Mouse (Mus musculus): ENCODE measurements at regions not wholly inside any gene's neighbourhood (a gene's known extent, or its start where the extent isn't known, plus 50 kb on each side); places are given as distances from the start of the nearest gene placed in this dataset.

GRCm38 (mm10) chr10:66433490-66433889 lies 662.4 kb upstream of the Jmjd1c start:
- Histone ChIP-seq H3K27me3 (no peaks in the 10 kb centered on the region), H3K36me3 (no peaks in the 10 kb centered on the region), H3K4me1 (replicated peaks) (no peaks in the 10 kb centered on the region), H3K9me3 (no peaks in the 10 kb centered on the region), H3K27ac (no peak overlapping the region), H3K4me2 (no peak overlapping the region), H3K4me3 (replicated peaks) (no peak overlapping the region), H3K9ac (replicated peaks) (no peak overlapping the region)
- ATAC-seq (ENCODE audit: insufficient number of reproducible peaks, insufficient read depth, low FRiP score, low TSS enrichment, low read depth), result no peak
- 79% methylated on average over 2 of the region's 2 CpGs for WGBS

- WGBS, result 67% methylated on average over 4 of the region's 4 CpGs
- no peak overlapping the region for H3K4me2 ChIP-seq
- no peak overlapping the region for H3K27ac ChIP-seq
- H3K9me3 ChIP-seq, result no peaks in the 10 kb centered on the region
- H3K27me3 ChIP-seq, result no peaks in the 10 kb centered on the region
- no peaks in the 10 kb centered on the region for H3K36me3 ChIP-seq
- no peak overlapping the region for H3K4me3 ChIP-seq (replicated peaks)
- no peak for ATAC-seq (ENCODE audit: insufficient number of reproducible peaks, insufficient read depth, low FRiP score, low TSS enrichment, low read depth)
- H3K9ac ChIP-seq (replicated peaks), result no peak overlapping the region
- H3K4me1 ChIP-seq (replicated peaks), result peaks cover 3% of the 10 kb centered on the region
These were observed 625.2 kb upstream of the Jmjd1c start for GRCm38 (mm10) chr10:66470684-66471083.

- 64% methylated on average over 4 of the region's 4 CpGs for WGBS
- Histone ChIP-seq H3K9me3 (no peaks in the 10 kb centered on the region), H3K36me3 (no peaks in the 10 kb centered on the region), H3K27ac (no peak overlapping the region), H3K9ac (replicated peaks) (no peak overlapping the region), H3K4me1 (replicated peaks) (peaks cover 9% of the 10 kb centered on the region), H3K4me3 (replicated peaks) (no peak overlapping the region), H3K4me2 (no peak overlapping the region), H3K27me3 (no peaks in the 10 kb centered on the region)
- no peak for ATAC-seq (ENCODE audit: insufficient number of reproducible peaks, insufficient read depth, low FRiP score, low TSS enrichment, low read depth)
These were observed 623.9 kb upstream of the Jmjd1c start for GRCm38 (mm10) chr10:66472038-66472437.

- H3K27me3 ChIP-seq, result no peaks in the 10 kb centered on the region
- peak; percentile 73; the same call in 1 of the 2 replicates for ATAC-seq (ENCODE audit: insufficient number of reproducible peaks, insufficient read depth, low FRiP score, low TSS enrichment, low read depth)
- no peaks in the 10 kb centered on the region for H3K9me3 ChIP-seq
- H3K4me3 ChIP-seq (replicated peaks), result no peak overlapping the region
- H3K4me2 ChIP-seq, result no peak overlapping the region
- peaks cover 9% of the 10 kb centered on the region for H3K4me1 ChIP-seq (replicated peaks)
- 34% methylated on average over 1 of the region's 1 CpGs for WGBS
- no peak overlapping the region for H3K27ac ChIP-seq
- H3K9ac ChIP-seq (replicated peaks), result no peak overlapping the region
- H3K36me3 ChIP-seq, result no peaks in the 10 kb centered on the region
These were observed 620.7 kb upstream of the Jmjd1c start for GRCm38 (mm10) chr10:66475187-66475735.

- no peak overlapping the region for H3K9ac ChIP-seq (replicated peaks)
- no peak overlapping the region for H3K27ac ChIP-seq
- no peaks in the 10 kb centered on the region for H3K9me3 ChIP-seq
- H3K4me3 ChIP-seq (replicated peaks), result no peak overlapping the region
- H3K27me3 ChIP-seq, result no peaks in the 10 kb centered on the region
- no peaks in the 10 kb centered on the region for H3K36me3 ChIP-seq
- 93% methylated on average over 5 of the region's 5 CpGs for WGBS
- no peaks in the 10 kb centered on the region for H3K4me1 ChIP-seq (replicated peaks)
- no peak for ATAC-seq (ENCODE audit: insufficient number of reproducible peaks, insufficient read depth, low FRiP score, low TSS enrichment, low read depth)
- H3K4me2 ChIP-seq, result no peak overlapping the region
These were observed 605.1 kb upstream of the Jmjd1c start for GRCm38 (mm10) chr10:66490871-66491270.

- Histone ChIP-seq H3K36me3 (no peaks in the 10 kb centered on the region), H3K27ac (no peak overlapping the region), H3K4me2 (no peak overlapping the region), H3K4me1 (replicated peaks) (no peaks in the 10 kb centered on the region), H3K9ac (replicated peaks) (no peak overlapping the region), H3K27me3 (no peaks in the 10 kb centered on the region), H3K9me3 (no peaks in the 10 kb centered on the region), H3K4me3 (replicated peaks) (no peak overlapping the region)
- 63% methylated on average over 10 of the region's 10 CpGs for WGBS
- no peak for ATAC-seq (ENCODE audit: insufficient number of reproducible peaks, insufficient read depth, low FRiP score, low TSS enrichment, low read depth)
These were observed 604.1 kb upstream of the Jmjd1c start for GRCm38 (mm10) chr10:66491850-66492249.

- 94% methylated on average over 5 of the region's 5 CpGs for WGBS
- H3K4me2 ChIP-seq, result no peak overlapping the region
- no peak overlapping the region for H3K27ac ChIP-seq
- H3K4me3 ChIP-seq (replicated peaks), result no peak overlapping the region
- H3K9ac ChIP-seq (replicated peaks), result no peak overlapping the region
- no peaks in the 10 kb centered on the region for H3K9me3 ChIP-seq
- H3K4me1 ChIP-seq (replicated peaks), result no peaks in the 10 kb centered on the region
- no peaks in the 10 kb centered on the region for H3K27me3 ChIP-seq
- no peaks in the 10 kb centered on the region for H3K36me3 ChIP-seq
- no peak for ATAC-seq (ENCODE audit: insufficient number of reproducible peaks, insufficient read depth, low FRiP score, low TSS enrichment, low read depth)
These were observed 556.1 kb upstream of the Jmjd1c start for GRCm38 (mm10) chr10:66539846-66540245.

- 34% methylated on average over 2 of the region's 2 CpGs for whole genome bisulfite sequencing
These were observed 549.3 kb upstream of the Jmjd1c start for GRCm38 (mm10) chr10:66546656-66547055.

GRCm38 (mm10) chr10:66547660-66548059 lies 548.3 kb upstream of the Jmjd1c start:
- Histone ChIP-seq H3K9me3 (no peaks in the 10 kb centered on the region), H3K36me3 (no peaks in the 10 kb centered on the region), H3K4me2 (no peak overlapping the region), H3K27me3 (0 out of 2 replicates have a peak, but pooled peaks cover 1% of the 10 kb centered on the region), H3K4me1 (replicated peaks) (peaks cover 12% of the 10 kb centered on the region; the same call in 1 of the 2 replicates), H3K27ac (no peak overlapping the region), H3K4me3 (replicated peaks) (no peak overlapping the region), H3K9ac (replicated peaks) (no peak overlapping the region)
- ATAC-seq (ENCODE audit: insufficient number of reproducible peaks, insufficient read depth, low FRiP score, low TSS enrichment, low read depth), result no peak
- WGBS, result 25% methylated on average over 3 of the region's 3 CpGs

More at GRCm38 (mm10) chr10:66546656-66547055, 549.3 kb upstream of the Jmjd1c start:
- H3K27me3 ChIP-seq, result no peaks in the 10 kb centered on the region
- no peak overlapping the region for H3K9ac ChIP-seq (replicated peaks)
- H3K4me3 ChIP-seq (replicated peaks), result no peak overlapping the region
- no peak overlapping the region for H3K27ac ChIP-seq
- no peaks in the 10 kb centered on the region for H3K36me3 ChIP-seq
- ATAC-seq (ENCODE audit: insufficient number of reproducible peaks, insufficient read depth, low FRiP score, low TSS enrichment, low read depth), result no peak
- 0 out of 2 replicates have a peak, but pooled peaks cover 4% of the 10 kb centered on the region for H3K4me1 ChIP-seq (replicated peaks)
- H3K4me2 ChIP-seq, result no peak overlapping the region
- no peaks in the 10 kb centered on the region for H3K9me3 ChIP-seq

GRCm38 (mm10) chr10:66548073-66548472 lies 547.9 kb upstream of the Jmjd1c start:
- no peak for ATAC-seq (ENCODE audit: insufficient number of reproducible peaks, insufficient read depth, low FRiP score, low TSS enrichment, low read depth)
- Histone ChIP-seq H3K36me3 (no peaks in the 10 kb centered on the region), H3K4me3 (replicated peaks) (no peak overlapping the region), H3K27me3 (0 out of 2 replicates have a peak, but pooled peaks cover 5% of the 10 kb centered on the region), H3K4me1 (replicated peaks) (peaks cover 16% of the 10 kb centered on the region; the same call in 1 of the 2 replicates), H3K4me2 (no peak overlapping the region), H3K9ac (replicated peaks) (no peak overlapping the region), H3K27ac (no peak overlapping the region), H3K9me3 (no peaks in the 10 kb centered on the region)
- 23% methylated on average over 4 of the region's 4 CpGs for WGBS

GRCm38 (mm10) chr10:66552919-66553318 lies 543.0 kb upstream of the Jmjd1c start:
- Histone ChIP-seq H3K27me3 (0 out of 2 replicates have a peak, but pooled peaks cover 5% of the 10 kb centered on the region), H3K9me3 (no peaks in the 10 kb centered on the region), H3K4me1 (replicated peaks) (peaks cover 16% of the 10 kb centered on the region; the same call in 1 of the 2 replicates), H3K27ac (no peak overlapping the region), H3K36me3 (no peaks in the 10 kb centered on the region), H3K4me3 (replicated peaks) (no peak overlapping the region), H3K9ac (replicated peaks) (no peak overlapping the region), H3K4me2 (no peak overlapping the region)
- WGBS, result 70% methylated on average over 3 of the region's 3 CpGs
- no peak for ATAC-seq (ENCODE audit: insufficient number of reproducible peaks, insufficient read depth, low FRiP score, low TSS enrichment, low read depth)

GRCm38 (mm10) chr10:66554259-66554658 lies 541.7 kb upstream of the Jmjd1c start:
- Histone ChIP-seq H3K4me2 (no peak overlapping the region), H3K4me3 (replicated peaks) (no peak overlapping the region), H3K36me3 (no peaks in the 10 kb centered on the region), H3K9ac (replicated peaks) (no peak overlapping the region), H3K4me1 (replicated peaks) (peaks cover 12% of the 10 kb centered on the region; the same call in 1 of the 2 replicates), H3K27me3 (0 out of 2 replicates have a peak, but pooled peaks cover 5% of the 10 kb centered on the region), H3K27ac (no peak overlapping the region), H3K9me3 (no peaks in the 10 kb centered on the region)
- 85% methylated on average over 1 of the region's 1 CpGs for WGBS
- no peak for ATAC-seq (ENCODE audit: insufficient number of reproducible peaks, insufficient read depth, low FRiP score, low TSS enrichment, low read depth)

Data from limb, embryonic 12.5 days (tissue).